Mouse (Mus musculus): ENCODE measurements at regions not wholly inside any gene's neighbourhood (a gene's known extent, or its start where the extent isn't known, plus 50 kb on each side); places are given as distances from the start of the nearest gene placed in this dataset.

GRCm38 (mm10) chr13:53996867-53997266 lies 58.6 kb downstream of the Drd1 start:
- no peak for DNase-seq (ENCODE audit: inconsistent age in 2 of 2, low spot score in 1 of 2)

- DNase-seq (ENCODE audit: inconsistent age in 2 of 2, low spot score in 1 of 2): no peak
Measured at GRCm38 (mm10) chr13:53992863-53993451, 62.5 kb downstream of the Drd1 start.

- no peak for DNase-seq (ENCODE audit: inconsistent age in 2 of 2, low spot score in 1 of 2)
Measured at GRCm38 (mm10) chr13:53979226-53979625, 76.3 kb downstream of the Drd1 start.

DNA sequence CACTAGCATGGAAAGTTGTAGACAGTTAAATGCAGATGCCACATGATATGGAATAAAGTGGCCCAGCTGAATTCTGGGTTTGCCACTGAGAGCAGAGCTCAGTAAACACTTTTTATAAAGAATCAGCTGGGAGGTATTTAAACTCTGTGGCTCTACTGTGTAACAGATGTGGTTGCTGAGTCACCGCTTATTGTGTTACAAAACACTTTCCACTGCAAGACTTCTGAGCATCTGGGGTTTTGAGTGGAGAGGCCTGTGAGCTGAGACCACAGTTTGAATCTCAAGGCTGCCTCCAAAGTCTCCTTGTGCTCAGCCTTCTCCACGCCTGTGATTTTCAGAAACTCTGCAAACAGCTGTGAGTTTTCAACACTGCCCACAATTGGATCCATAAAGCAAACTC lies 86.1 kb downstream of the Drd1 start:
- no peak for DNase-seq (ENCODE audit: inconsistent age in 2 of 2, low spot score in 1 of 2)

GRCm38 (mm10) chr13:53956167-53956566 lies 99.3 kb downstream of the Drd1 start:
- no peak for DNase-seq (ENCODE audit: inconsistent age in 2 of 2, low spot score in 1 of 2)

- peak in 1 of 2 experiments; percentile 45 for DNase-seq (ENCODE audit: inconsistent age in 2 of 2, low spot score in 1 of 2)
Measured at GRCm38 (mm10) chr13:53948056-53948455, 107.4 kb downstream of the Drd1 start.

DNA sequence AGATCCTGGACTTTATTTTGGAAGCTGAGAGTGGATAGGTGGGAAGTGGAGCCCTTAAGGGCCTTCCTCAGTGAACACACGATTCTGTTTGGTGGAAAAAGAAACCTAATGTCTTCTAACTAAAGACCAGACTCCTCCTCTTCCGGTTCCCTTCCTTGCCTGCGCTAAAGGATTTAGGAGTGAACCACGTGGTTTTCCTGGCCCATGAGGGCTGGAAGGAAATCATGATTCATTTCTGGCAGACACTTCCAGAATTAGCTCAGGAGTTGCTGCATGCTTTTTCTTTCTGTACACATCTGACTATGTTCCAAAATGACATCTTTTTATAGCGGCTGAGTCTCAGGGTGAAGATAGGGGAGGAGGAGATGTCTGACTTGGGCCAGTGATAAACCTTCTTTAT lies 109.8 kb downstream of the Drd1 start:
- DNase-seq (ENCODE audit: inconsistent age in 2 of 2, low spot score in 1 of 2): peak in 1 of 2 experiments; percentile 31

DNA sequence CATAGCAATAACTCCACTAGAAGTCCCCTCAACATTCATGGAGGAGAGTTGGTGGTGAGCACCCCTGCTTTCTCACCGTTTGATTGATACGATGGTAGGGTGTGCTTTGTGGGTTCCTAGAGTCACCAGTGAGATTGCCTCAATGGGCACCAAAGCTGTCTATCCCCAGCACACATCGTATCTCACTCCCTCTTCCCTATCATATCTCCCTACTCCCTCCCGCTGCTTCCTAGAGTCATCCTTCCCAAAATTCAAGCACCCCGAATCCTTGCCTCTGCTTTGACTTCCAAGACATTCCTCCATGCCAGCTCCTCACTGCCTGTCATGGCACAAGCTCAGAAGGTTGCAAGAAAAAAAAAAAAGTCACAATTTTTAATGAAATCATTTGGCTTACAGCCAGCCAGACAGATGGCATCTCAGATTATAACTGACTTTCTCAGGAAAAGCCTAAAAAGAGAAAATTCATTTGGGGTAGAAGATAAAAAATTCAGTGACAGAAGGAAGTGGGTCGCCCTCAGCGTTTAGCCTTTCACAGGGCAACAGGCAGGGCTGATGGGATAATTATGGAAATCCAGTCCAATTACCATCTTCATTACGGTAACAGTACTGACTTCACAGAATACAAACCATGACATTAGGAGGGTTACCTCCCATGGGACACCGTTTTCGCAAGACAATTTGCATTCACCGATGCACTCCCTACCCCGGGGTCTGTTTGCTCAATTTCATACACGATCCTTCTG lies 114.3 kb downstream of the Drd1 start:
- no peak for DNase-seq (ENCODE audit: inconsistent age in 2 of 2, low spot score in 1 of 2)

DNA sequence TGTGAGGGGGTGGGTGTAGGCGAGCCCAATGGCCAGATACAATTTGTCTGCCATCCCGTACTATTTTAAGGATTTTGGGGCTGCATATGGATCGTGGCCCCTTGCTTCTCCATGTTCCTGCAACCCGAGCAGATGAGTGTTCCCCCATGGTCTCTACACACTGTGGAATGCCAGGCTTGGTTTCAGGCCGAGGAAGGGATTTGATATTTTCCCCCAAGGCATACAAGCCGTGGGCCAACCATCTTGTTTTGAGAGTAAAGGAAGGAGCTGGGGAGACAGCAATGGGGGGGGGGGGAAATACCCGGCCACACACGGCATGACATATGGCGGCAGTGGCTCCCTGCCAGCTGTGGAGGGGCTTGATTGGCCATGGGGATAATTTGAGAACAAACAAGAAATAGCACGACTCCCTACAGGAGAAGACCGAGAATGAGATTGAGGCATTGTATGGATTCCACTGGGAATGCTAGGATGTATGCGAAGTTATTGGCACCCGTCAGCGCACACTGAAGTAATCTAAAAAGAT lies 120.3 kb downstream of the Drd1 start:
- DNase-seq (ENCODE audit: inconsistent age in 2 of 2, low spot score in 1 of 2): no peak

- no peak for DNase-seq (ENCODE audit: inconsistent age in 2 of 2, low spot score in 1 of 2)
Measured at GRCm38 (mm10) chr13:53934457-53934856, 121.0 kb downstream of the Drd1 start.

DNA sequence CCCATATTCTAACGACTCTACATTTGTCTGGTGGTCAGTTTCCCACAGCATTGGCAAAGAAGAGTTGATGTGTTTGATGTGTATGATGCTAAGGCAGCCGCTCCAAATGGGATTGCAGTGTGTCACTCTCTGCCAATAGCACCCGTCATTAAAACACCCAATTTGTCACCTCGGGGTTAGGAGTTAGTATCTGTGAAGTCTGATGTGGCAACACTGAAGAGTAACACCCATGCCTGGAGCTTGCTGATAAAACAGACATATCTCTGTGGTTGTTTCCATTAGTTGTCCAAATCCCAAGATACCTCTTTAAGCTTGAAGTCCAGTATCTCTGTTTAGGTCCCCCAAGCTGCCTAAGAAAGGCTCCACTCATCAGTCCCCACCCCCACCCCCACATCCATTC lies 129.4 kb downstream of the Drd1 start:
- no peak for DNase-seq (ENCODE audit: inconsistent age in 2 of 2, low spot score in 1 of 2)

GRCm38 (mm10) chr13:53924433-53924832 lies 131.1 kb downstream of the Drd1 start:
- DNase-seq (ENCODE audit: inconsistent age in 2 of 2, low spot score in 1 of 2): no peak

DNA sequence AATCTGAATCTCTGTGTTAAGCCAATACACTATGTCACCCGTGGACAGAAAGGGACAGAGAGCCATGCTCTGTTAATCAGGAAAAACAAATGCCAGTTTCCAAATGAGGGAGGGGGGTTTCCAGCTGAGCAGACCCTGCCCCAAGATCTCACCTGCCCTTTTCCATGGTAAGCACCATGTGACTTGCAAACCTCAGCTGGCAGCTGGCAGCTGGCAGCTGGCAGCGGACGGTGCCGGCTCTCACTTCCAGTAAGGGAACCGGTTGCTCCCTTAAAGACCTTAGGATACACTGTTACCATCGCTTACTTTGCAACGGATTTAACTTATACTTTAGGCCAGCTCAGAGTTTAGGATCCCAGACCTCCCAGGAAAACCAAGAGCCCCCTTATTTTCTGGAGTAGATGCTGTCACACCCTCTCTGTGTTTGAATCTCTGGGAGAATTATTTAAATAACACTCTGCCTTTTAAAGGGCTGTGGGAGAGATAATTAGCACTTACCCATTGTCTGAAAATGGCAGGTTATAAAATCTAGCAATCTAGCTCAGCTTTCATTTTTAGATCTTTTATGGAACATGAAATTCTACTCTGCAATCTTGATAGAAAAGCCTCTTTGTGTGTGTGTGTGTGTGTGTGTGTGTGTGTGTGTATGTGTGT lies 131.7 kb downstream of the Drd1 start:
- DNase-seq (ENCODE audit: inconsistent age in 2 of 2, low spot score in 1 of 2): no peak

DNA sequence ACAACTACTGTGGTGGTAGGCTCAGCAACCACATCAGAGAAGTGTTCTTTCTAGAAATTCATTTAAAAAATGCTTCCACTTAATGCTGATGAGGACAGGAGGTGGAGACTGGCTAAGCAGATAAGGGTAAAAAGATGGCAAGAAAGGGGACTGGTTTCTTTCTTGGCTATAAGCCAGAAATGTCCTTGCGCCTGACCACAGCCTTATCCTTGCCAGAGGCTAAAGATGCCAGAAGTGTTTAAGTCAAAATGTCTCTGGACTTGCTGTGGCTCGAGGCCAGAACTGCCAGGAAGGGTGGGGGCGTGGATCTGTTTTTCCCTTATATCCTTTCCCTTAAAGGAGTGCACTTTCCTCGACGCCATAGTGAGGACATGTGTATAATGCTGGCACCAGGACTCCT lies 133.7 kb downstream of the Drd1 start:
- DNase-seq (ENCODE audit: inconsistent age in 2 of 2, low spot score in 1 of 2): peak in 1 of 2 experiments; percentile 47

GRCm38 (mm10) chr13:53919851-53920381 lies 135.6 kb downstream of the Drd1 start:
- peak; percentile 55 to 73 for DNase-seq (ENCODE audit: inconsistent age in 2 of 2, low spot score in 1 of 2)

- no peak for DNase-seq (ENCODE audit: inconsistent age in 2 of 2, low spot score in 1 of 2)
Measured at GRCm38 (mm10) chr13:53915456-53915855, 140.0 kb downstream of the Drd1 start.

- DNase-seq (ENCODE audit: inconsistent age in 2 of 2, low spot score in 1 of 2): no peak
Measured at GRCm38 (mm10) chr13:53914434-53914833, 141.1 kb downstream of the Drd1 start.

DNA sequence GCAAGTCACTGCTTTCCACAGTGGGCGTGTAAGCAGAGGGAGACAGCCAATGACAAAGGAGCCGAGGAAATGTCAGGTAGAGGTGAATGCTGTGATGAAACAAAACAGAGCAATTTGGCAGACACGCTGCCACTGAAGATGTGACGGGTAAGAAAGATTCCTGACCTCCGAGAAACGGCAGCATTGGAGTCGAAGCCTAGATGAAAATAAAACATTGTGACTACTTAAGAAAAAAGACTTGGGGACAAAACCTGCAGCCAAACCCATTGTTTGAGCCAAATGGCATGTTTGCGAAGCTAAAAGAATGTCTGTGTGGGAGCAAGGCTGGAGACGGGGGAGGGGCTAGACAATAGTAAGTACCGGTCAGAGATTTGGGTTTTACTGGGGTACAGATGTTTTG lies 142.0 kb downstream of the Drd1 start:
- no peak for DNase-seq (ENCODE audit: inconsistent age in 2 of 2, low spot score in 1 of 2)

DNA sequence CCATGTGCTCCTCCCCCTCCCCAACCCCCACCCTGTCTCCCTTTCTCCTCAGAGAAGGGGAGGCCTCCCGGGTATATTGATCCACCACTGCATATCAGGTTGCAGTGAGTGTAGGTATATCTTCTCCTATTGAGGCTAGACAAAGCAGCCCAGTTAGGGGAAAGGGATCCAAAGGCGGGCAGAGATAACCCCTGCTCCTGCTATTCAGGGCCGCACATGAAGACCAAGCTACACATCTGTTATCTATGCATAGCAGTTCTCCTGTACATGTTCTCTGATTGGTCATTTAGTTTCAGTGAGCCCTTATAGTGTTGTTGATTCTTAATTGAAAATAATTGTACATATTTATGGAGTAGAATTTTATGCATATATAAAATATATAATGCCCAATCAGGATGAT lies 143.7 kb downstream of the Drd1 start:
- DNase-seq (ENCODE audit: inconsistent age in 2 of 2, low spot score in 1 of 2): no peak

DNA sequence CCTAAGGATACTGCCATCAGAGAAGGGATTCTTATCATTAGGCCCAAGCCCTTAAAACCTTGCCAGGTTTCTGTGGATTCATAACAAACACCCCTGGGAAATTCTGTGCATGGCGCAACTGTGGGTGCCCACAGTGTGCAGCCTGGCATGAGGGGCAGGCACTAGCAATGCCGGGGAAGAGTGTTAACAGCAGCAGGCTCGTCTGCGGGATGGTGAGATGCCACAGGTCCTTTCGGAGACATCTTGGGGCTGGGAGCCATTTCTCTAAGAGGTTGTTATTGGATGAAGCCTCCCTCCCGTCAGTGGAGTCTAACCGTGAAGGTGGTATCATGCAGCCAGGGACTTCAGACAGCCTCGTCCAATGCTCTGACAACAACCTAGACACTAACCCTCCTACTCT lies 144.2 kb downstream of the Drd1 start:
- no peak for DNase-seq (ENCODE audit: inconsistent age in 2 of 2, low spot score in 1 of 2)

DNA sequence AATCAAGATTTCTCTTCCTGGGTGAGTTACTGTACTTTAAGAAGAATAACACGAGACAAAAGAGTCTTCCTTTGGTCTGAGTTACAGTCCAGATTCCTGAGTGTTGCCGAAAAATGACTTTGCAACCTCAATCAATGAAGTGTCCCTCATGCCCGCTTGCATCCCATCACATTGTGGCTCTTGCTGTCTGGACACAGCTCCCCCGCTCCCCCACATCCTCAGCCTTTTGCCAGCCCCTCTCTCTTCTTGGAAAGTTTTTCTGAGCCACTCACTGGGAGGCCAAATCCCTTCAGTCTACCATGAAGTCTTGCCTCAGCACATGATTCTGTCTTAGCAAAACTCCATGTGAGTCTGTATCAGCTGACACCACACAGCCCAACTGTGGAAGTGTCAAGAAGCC lies 145.3 kb downstream of the Drd1 start:
- DNase-seq (ENCODE audit: inconsistent age in 2 of 2, low spot score in 1 of 2): no peak

- no peak for DNase-seq (ENCODE audit: inconsistent age in 2 of 2, low spot score in 1 of 2)
Measured at GRCm38 (mm10) chr13:53904471-53904870, 151.0 kb downstream of the Drd1 start.

Data from adrenal gland, adult (tissue).